Mouse (Mus musculus) cortical plate, adult 2 months (tissue): Measurements from ENCODE around the gene Calcrl.

Experiments used
- CTCF ChIP-seq: fragments of 200-500 bp; IDR thresholded peaks from 2 replicates; pipeline ENCODE4 v1.5.1; 2011; ENCODE audit warnings: mild to moderate bottlenecking, control low read depth, low read length; ENCODE audit not compliant: insufficient read depth; ENCODE audit errors: extremely low read depth
- POLR2A ChIP-seq: fragments of 200-500 bp; IDR thresholded peaks from 2 replicates; pipeline ENCODE4 v1.6.1; 2011; ENCODE audit warnings: mild to moderate bottlenecking, low read length, control low read depth; ENCODE audit not compliant: insufficient read depth; ENCODE audit errors: extremely low read depth

GRCm38 (mm10) chr2:84378678-84379077 is 46.5 kb downstream of the Calcrl start:
- TF ChIP-seq CTCF = no peak
- no peak for TF ChIP-seq POLR2A
